ENCODE assay signal across 8 mouse cellular contexts in genomic region chr4:129701503-129702377, GRCm38 (mm10). TPM values are rescaled to one million over a fixed set of nuclear protein-coding genes. Genes with fewer than 3 reads are reported as not detected.
A peak's percentile ranks its signal among the peaks of the same experiment; 100 is the strongest.
DNase-seq lines count a peak whose midpoint lies in the region; ATAC-seq lines count a peak whose summit lies in the region.

No protein-coding gene starts in this region.

- peaks cover 14% of the 10 kb centered on the region for H3K36me3 ChIP-seq in hindbrain, embryonic 16.5 days (ENCODE audit: control insufficient read depth, insufficient read depth, low read length)

- H3K9me3 ChIP-seq in hindbrain, embryonic 16.5 days (ENCODE audit: control insufficient read depth, low read length), result no peaks in the 10 kb centered on the region

- H3K4me1 ChIP-seq in hindbrain, embryonic 16.5 days (ENCODE audit: control insufficient read depth, insufficient read depth, low read depth, low read length), result peaks cover 19% of the 10 kb centered on the region

- peak overlapping the region; percentile 66 for H3K27ac ChIP-seq in hindbrain, embryonic 16.5 days (ENCODE audit: low read depth, low read length)

- peak overlapping the region; percentile 48 for H3K9ac ChIP-seq in hindbrain, embryonic 16.5 days (ENCODE audit: low read depth, low read length)

- 41% methylated on average over 17 of the region's 17 CpGs for WGBS in hindbrain, embryonic 16.5 days

- H3K4me3 ChIP-seq in hindbrain, embryonic 16.5 days (ENCODE audit: low read length), result no peak overlapping the region

- peak; percentile 45 for ATAC-seq in activated CD4-positive, CD25-positive, alpha-beta regulatory T cell, adult 4 months
- ATAC-seq in common myeloid progenitor, adult 5-6 weeks (replicated peaks; ENCODE audit: low read depth, poor library complexity, severe bottlenecking), result peak; percentile 70
- peak; percentile 30 for ATAC-seq in hindbrain, embryonic 16.5 days

- DNase-seq in gastrocnemius, adult 18-20 months (ENCODE audit: low spot score), result peak; percentile 90
- DNase-seq in left cerebral cortex, adult 11 months (ENCODE audit: low spot score), result peak; percentile 86
- peak; percentile 52 to 91 for DNase-seq in lung, postnatal 4 days
- DNase-seq in retina, postnatal 7 days (ENCODE audit: low read depth, low spot score), result peak; percentile 81
- DNase-seq in urinary bladder, postnatal 14 days (ENCODE audit: low spot score), result peak; percentile 88

- peak overlapping the region; percentile 26; the same call in 1 of the 2 replicates for H3K4me2 ChIP-seq in hindbrain, embryonic 16.5 days (ENCODE audit: low read length)

- no peaks in the 10 kb centered on the region for H3K27me3 ChIP-seq in hindbrain, embryonic 16.5 days (replicated peaks; ENCODE audit: control insufficient read depth, insufficient read depth, low read length)

RNA-seq across cellular contexts. Expression of gene Tmem39b, which starts 5.1 kb away (rescaled TPM):
- polyA plus RNA-seq in activated CD4-positive, CD25-positive, alpha-beta regulatory T cell, adult 4 months (2017; shearing (Covaris generic)), result 10 to 100 TPM in 1 of 2 experiments, 1 to 10 TPM in 1; 7.6 to 15.6 TPM
- 7.9 and 9.6 TPM in 2 replicates for total RNA-seq in common myeloid progenitor, adult 5-6 weeks (2017)
- 1 to 10 TPM; 3.0 to 3.9 TPM for total RNA-seq in gastrocnemius, adult 18-20 months (2021)
- 12.7 and 14.8 TPM in 2 replicates for polyA plus RNA-seq in hindbrain, embryonic 16.5 days (2015; fragmentation: Nextera tagmentation; extraction: Ambion mirVana)

RNA-seq across cellular contexts. Expression of gene Kpna6, which starts 29.2 kb away (rescaled TPM):
- polyA plus RNA-seq in activated CD4-positive, CD25-positive, alpha-beta regulatory T cell, adult 4 months (2017; shearing (Covaris generic)), result 10 to 100 TPM in 1 of 2 experiments, 1 to 10 TPM in 1; 7.4 to 11.2 TPM
- total RNA-seq in common myeloid progenitor, adult 5-6 weeks (2017), result 21.9 and 26.2 TPM in 2 replicates
- 10 to 100 TPM; 74.1 to 78.0 TPM for total RNA-seq in gastrocnemius, adult 18-20 months (2021)
- polyA plus RNA-seq in hindbrain, embryonic 16.5 days (2015; fragmentation: Nextera tagmentation; extraction: Ambion mirVana), result 18.2 and 20.3 TPM in 2 replicates

RNA-seq across cellular contexts. Expression of gene Khdrbs1, which starts 40.4 kb away (rescaled TPM):
- polyA plus RNA-seq in activated CD4-positive, CD25-positive, alpha-beta regulatory T cell, adult 4 months (2017; shearing (Covaris generic)), result 10 to 100 TPM; 34.4 to 34.7 TPM
- total RNA-seq in common myeloid progenitor, adult 5-6 weeks (2017), result 102 and 120 TPM in 2 replicates
- total RNA-seq in gastrocnemius, adult 18-20 months (2021), result 10 to 100 TPM; 22.7 to 24.3 TPM
- 96.3 and 104 TPM in 2 replicates for polyA plus RNA-seq in hindbrain, embryonic 16.5 days (2015; fragmentation: Nextera tagmentation; extraction: Ambion mirVana)
